Mouse (Mus musculus) neutrophil, adult 65 days (primary cell): ENCODE measurements around the gene Irx2. TPM values are rescaled to one million over a fixed set of nuclear protein-coding genes. Genes with fewer than 3 reads are reported as not detected.

Source experiments
- total RNA-seq: library from RNA; stranded (reverse); gene quantifications from 2 replicates; pipeline ENCODE4 v1.2.4, GENCODE M21; 2023

Gene Irx2
- not detected in 2 replicates for total RNA-seq

DNA sequence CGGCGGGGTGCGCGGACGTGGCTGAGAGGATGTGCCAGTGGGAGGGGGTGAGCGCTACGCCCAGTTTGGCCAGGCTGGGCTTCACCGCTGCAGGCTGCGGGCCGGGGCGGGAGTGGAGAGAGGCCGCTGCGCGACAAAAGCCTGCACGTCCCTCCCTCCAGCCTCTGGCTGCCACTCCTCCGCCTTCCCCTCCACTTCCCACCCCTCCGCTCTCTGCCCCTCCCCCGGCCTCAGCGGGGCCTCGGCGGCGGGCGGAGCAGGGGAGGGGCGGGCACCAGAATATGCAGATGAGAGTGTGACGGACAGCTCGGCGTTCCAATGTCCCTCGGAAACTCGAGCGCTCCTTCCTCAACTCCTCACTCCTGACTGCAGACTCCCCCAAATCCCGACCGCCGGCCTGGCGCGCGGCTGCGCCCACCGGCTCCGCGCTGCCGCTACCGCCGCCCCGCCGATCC is at the start of gene Irx2:
Gene Irx2, plus strand, starts transcription at position 359 of the 455 bp plus-strand sequence.

